Comparison of ENCODE assay signal across 8 mouse cellular contexts in genomic region chr16:4885760-4886689, GRCm38 (mm10). TPM values are rescaled to one million over a fixed set of nuclear protein-coding genes. Genes with fewer than 3 reads are reported as not detected.
DNase-seq lines count a peak whose midpoint lies in the region; ATAC-seq and TF ChIP-seq lines count a peak whose summit lies in the region.

Gene Mgrn1, plus strand, starts transcription at chr16:4886249.

- H3K9me3 ChIP-seq in E14TG2a.4 (ENCODE audit: low read length): no peaks in the 10 kb centered on the region
- no peaks in the 10 kb centered on the region for H3K9me3 ChIP-seq in heart, embryonic 13.5 days
- no peaks in the 10 kb centered on the region for H3K9me3 ChIP-seq in kidney, postnatal 0 days (replicated peaks; ENCODE audit: low read length)
- no peaks in the 10 kb centered on the region for H3K9me3 ChIP-seq in liver, embryonic 13.5 days (replicated peaks)
- no peaks in the 10 kb centered on the region for H3K9me3 ChIP-seq in stomach, embryonic 15.5 days

- H3K4me3 ChIP-seq in E14TG2a.4 (replicated peaks; ENCODE audit: low read length): peak within 1 kb of the TSS; percentile 94
- peak within 1 kb of the TSS; percentile 96 for H3K4me3 ChIP-seq in heart, embryonic 13.5 days
- peak within 1 kb of the TSS; percentile 90 for H3K4me3 ChIP-seq in kidney, postnatal 0 days (replicated peaks; ENCODE audit: low read depth, low read length)
- H3K4me3 ChIP-seq in liver, embryonic 13.5 days (replicated peaks): peak within 1 kb of the TSS; percentile 81
- peak within 1 kb of the TSS; percentile 87 for H3K4me3 ChIP-seq in stomach, embryonic 15.5 days (replicated peaks)

- 1% methylated on average over 69 of the region's 74 CpGs for WGBS in heart, embryonic 13.5 days
- WGBS in kidney, postnatal 0 days: under 1% methylated on average over 55 of the region's 74 CpGs
- WGBS in liver, embryonic 13.5 days (ENCODE audit: insufficient replicate concordance): under 1% methylated on average over 60 of the region's 74 CpGs
- under 1% methylated on average over 63 of the region's 74 CpGs for WGBS in stomach, embryonic 15.5 days

- H3K27ac ChIP-seq in heart, embryonic 13.5 days (replicated peaks): peak within 1 kb of the TSS; percentile 96
- peak within 1 kb of the TSS; percentile 95 for H3K27ac ChIP-seq in kidney, postnatal 0 days
- H3K27ac ChIP-seq in liver, embryonic 13.5 days: peak within 1 kb of the TSS; percentile 83
- H3K27ac ChIP-seq in stomach, embryonic 15.5 days: peak within 1 kb of the TSS; percentile 89

- peak; percentile 58 for DNase-seq in c-Kit-negative CD71-positive TER-119-positive erythroid progenitor cells, embryonic 14.5 days (ENCODE audit: low read depth, low spot score)
- DNase-seq in fibroblast of lung, adult 2 months (ENCODE audit: low read depth): peak; percentile 46
- peak; percentile 96 for DNase-seq in kidney, postnatal 0 days (ENCODE audit: low spot score)
- DNase-seq in liver, embryonic 13.5 days: peak; percentile 78
- DNase-seq in neural tube, embryonic 10.5 days (ENCODE audit: extremely low spot score, low spot score): peak; percentile 91

- H3K36me3 ChIP-seq in E14TG2a.4 (ENCODE audit: insufficient read depth, low read length): peaks cover 18% of the 10 kb centered on the region
- peaks cover 10% of the 10 kb centered on the region for H3K36me3 ChIP-seq in heart, embryonic 13.5 days
- no peaks in the 10 kb centered on the region for H3K36me3 ChIP-seq in kidney, postnatal 0 days (ENCODE audit: insufficient read depth, low read length)
- H3K36me3 ChIP-seq in liver, embryonic 13.5 days: no peaks in the 10 kb centered on the region
- H3K36me3 ChIP-seq in stomach, embryonic 15.5 days: no peaks in the 10 kb centered on the region

- H3K4me1 ChIP-seq in E14TG2a.4 (replicated peaks; ENCODE audit: low read depth, low read length): peaks cover 79% of the 10 kb centered on the region
- H3K4me1 ChIP-seq in heart, embryonic 13.5 days: peaks cover 66% of the 10 kb centered on the region
- H3K4me1 ChIP-seq in kidney, postnatal 0 days (replicated peaks; ENCODE audit: insufficient read depth, low read length): peaks cover 20% of the 10 kb centered on the region
- peaks cover 57% of the 10 kb centered on the region for H3K4me1 ChIP-seq in liver, embryonic 13.5 days (replicated peaks)
- peaks cover 31% of the 10 kb centered on the region for H3K4me1 ChIP-seq in stomach, embryonic 15.5 days

- no peak for TF ChIP-seq CTCF in E14TG2a.4 (conservative IDR thresholded peaks at IDR 0.05; ENCODE audit: low read length)
- no peak for TF ChIP-seq CTCF in kidney, postnatal 0 days (IDR thresholded peaks at IDR 0.05; ENCODE audit: low read depth)

- H3K27me3 ChIP-seq in E14TG2a.4 (ENCODE audit: insufficient read depth, low read length): no peaks in the 10 kb centered on the region
- H3K27me3 ChIP-seq in heart, embryonic 13.5 days (replicated peaks): no peaks in the 10 kb centered on the region
- H3K27me3 ChIP-seq in kidney, postnatal 0 days (ENCODE audit: insufficient read depth, low read length): no peaks in the 10 kb centered on the region
- H3K27me3 ChIP-seq in liver, embryonic 13.5 days: no peaks in the 10 kb centered on the region
- no peaks in the 10 kb centered on the region for H3K27me3 ChIP-seq in stomach, embryonic 15.5 days (replicated peaks)

- H3K4me2 ChIP-seq in heart, embryonic 13.5 days: peak within 1 kb of the TSS; percentile 90
- H3K4me2 ChIP-seq in kidney, postnatal 0 days (ENCODE audit: low read length): peak within 1 kb of the TSS; percentile 79
- H3K4me2 ChIP-seq in liver, embryonic 13.5 days: peak within 1 kb of the TSS; percentile 92
- H3K4me2 ChIP-seq in stomach, embryonic 15.5 days: peak within 1 kb of the TSS; percentile 57

- ATAC-seq in heart, embryonic 13.5 days (ENCODE audit: extremely low read depth, insufficient number of reproducible peaks, low FRiP score, low TSS enrichment): peak; percentile 82
- peak; percentile 85 for ATAC-seq in kidney, postnatal 0 days (replicated peaks; ENCODE audit: low FRiP score, low read depth)
- ATAC-seq in liver, embryonic 13.5 days (ENCODE audit: low read depth): peak; percentile 84
- peak; percentile 86 for ATAC-seq in stomach, embryonic 15.5 days (ENCODE audit: insufficient read depth, low FRiP score, low read depth)

- peak within 1 kb of the TSS; percentile 98 for H3K9ac ChIP-seq in heart, embryonic 13.5 days
- peak within 1 kb of the TSS; percentile 91 for H3K9ac ChIP-seq in kidney, postnatal 0 days (ENCODE audit: low read depth, low read length)
- H3K9ac ChIP-seq in liver, embryonic 13.5 days: peak within 1 kb of the TSS; percentile 86
- H3K9ac ChIP-seq in stomach, embryonic 15.5 days: peak within 1 kb of the TSS; percentile 93

RNA-seq across cellular contexts. Expression of gene Mgrn1, which starts in this region (rescaled TPM):
- 107 TPM in 2 replicates for polyA plus RNA-seq in heart, embryonic 13.5 days (2015; fragmentation: Nextera tagmentation; extraction: Ambion mirVana)
- 85.9 and 99.0 TPM in 2 replicates for polyA plus RNA-seq in kidney, postnatal 0 days (2015; fragmentation: Nextera tagmentation; extraction: Ambion mirVana)
- polyA plus RNA-seq in liver, embryonic 13.5 days (2015; fragmentation: Nextera tagmentation; extraction: Ambion mirVana): 22.6 and 24.5 TPM in 2 replicates
- 75.7 and 78.5 TPM in 2 replicates for polyA plus RNA-seq in stomach, embryonic 15.5 days (2015; fragmentation: Nextera tagmentation; extraction: Ambion mirVana)

Comparison
In these comparisons a context has a peak if more than half of its experiments do, and no peak if none do; other contexts are left out.
1. Peak in every context shown above with its lines: DNase-seq, ATAC-seq, H3K4me3 ChIP-seq and H3K27ac ChIP-seq.
2. DNase-seq: peak in every context shown above with its lines; median percentile 96 in kidney, postnatal 0 days; 91 in neural tube, embryonic 10.5 days; 78 in liver, embryonic 13.5 days; 58 in c-Kit-negative CD71-positive TER-119-positive erythroid progenitor cells, embryonic 14.5 days; 46 in fibroblast of lung, adult 2 months.